Mouse (Mus musculus): Measurements from ENCODE around the gene Taar8a. TPM values are rescaled to one million over a fixed set of nuclear protein-coding genes. Genes with fewer than 3 reads are reported as not detected.

The Taar8a gene
- not detected for polyA plus RNA-seq (2014; fragmentation: Illumina TruSeq; extraction: RNeasy Lipid Tissue Mini Kit (QIAGEN cat#74804); ENCODE audit: low read depth, low replicate concordance)

DNA sequence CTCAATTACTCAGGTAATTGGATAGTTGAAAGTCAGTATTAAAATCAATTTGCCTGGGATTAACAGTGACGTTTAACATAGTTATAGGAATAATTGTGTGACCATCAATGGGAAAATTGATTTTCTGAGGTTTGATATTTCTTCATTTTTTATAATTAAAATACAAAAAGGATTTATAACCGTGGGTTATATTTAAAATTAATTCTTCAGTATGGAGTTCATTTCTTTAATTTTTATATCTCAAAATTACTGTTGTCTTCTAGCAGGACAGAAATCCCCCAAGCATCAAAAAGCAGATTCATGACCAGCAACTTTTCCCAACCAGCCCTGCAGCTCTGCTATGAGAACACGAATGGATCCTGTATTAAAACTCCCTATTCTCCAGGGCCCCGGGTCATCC is at the start of gene Taar8a:
TSS of gene Taar8a (plus strand) at position 301 of the 400 bp plus-strand sequence.

GRCm38 (mm10) chr10:24026922-24027321 is 49.4 kb upstream of the Taar8a start, which contains the start of gene Taar7d:
Gene Taar7d (plus strand): TSS chr10:24027222.

GRCm38 (mm10) chr10:24037314-24037713 is 39.0 kb upstream of the Taar8a start, which contains the start of gene Taar7e:
Gene Taar7e (plus strand): TSS chr10:24037614.

DNA sequence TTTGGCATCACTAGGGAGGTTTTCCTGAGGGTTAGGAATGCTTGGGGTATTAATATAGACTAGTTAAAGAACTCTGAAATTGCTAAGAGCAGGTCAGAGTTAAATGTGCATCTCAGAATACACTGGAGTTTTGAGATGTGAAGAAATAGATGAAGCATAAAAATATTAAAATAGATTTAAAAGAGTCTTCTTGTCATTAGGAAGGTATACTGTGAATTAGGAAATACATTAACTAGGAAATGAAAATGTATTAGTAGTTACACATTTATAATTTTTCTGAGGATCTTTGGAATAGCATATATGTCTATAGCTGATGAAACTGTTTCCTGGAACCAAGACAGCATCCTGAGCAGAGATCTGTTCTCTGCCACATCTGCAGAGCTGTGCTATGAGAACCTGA is 27.1 kb upstream of the Taar8a start, which contains the start of gene Taar7f:
TSS of gene Taar7f (plus strand) at position 301 of the 400 bp plus-strand sequence.

GRCm38 (mm10) chr10:24092194-24092593 is 15.9 kb downstream of the Taar8a start, which contains the start of gene Taar8b:
Gene Taar8b (minus strand): TSS chr10:24092294.

DNA sequence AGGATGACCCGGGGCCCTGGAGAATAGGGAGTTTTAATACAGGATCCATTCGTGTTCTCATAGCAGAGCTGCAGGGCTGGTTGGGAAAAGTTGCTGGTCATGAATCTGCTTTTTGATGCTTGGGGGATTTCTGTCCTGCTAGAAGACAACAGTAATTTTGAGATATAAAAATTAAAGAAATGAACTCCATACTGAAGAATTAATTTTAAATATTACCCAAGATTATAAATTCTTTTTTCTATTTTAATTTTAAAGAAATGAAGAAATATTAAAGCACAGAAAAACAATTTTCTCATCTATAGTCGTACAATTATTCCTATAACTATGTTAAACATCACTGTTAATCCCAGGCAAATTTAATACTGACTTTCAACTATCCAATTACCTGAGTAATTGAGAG is 25.5 kb downstream of the Taar8a start, which contains the start of gene Taar8c:
TSS of gene Taar8c (minus strand) at position 101 of the 400 bp plus-strand sequence.

DNA sequence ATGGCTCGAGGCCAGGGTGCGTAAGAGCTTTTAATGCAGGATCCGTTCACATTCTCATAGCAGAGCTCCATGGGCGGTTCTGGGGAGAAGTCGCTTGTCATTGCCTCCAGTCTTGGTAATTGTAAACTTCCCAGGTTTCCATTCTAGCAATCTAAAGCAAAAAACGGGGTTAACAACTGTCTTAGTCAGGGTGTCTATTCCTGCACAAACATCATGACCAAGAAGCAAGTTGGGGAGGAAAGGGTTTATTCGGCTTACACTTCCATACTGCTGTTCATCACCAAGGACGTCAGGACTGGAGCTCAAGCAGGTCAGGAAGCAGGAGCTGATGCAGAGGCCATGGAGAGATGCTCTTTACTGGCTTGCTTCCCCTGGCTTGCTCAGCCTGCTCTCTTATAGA is 33.1 kb downstream of the Taar8a start, which contains the start of gene Taar9:
TSS of gene Taar9 (minus strand) at position 101 of the 400 bp plus-strand sequence.

Other genes starting within 250 kb of the Taar8a start
- gene Vnn3, start 225.0 kb upstream of the Taar8a start, polyA plus RNA-seq (2014; fragmentation: Illumina TruSeq; extraction: RNeasy Lipid Tissue Mini Kit (QIAGEN cat#74804); ENCODE audit: low read depth, low replicate concordance) = 96.8 TPM
- gene Vnn1, start 181.8 kb upstream of the Taar8a start, polyA plus RNA-seq (2014; fragmentation: Illumina TruSeq; extraction: RNeasy Lipid Tissue Mini Kit (QIAGEN cat#74804); ENCODE audit: low read depth, low replicate concordance) = 114 TPM
- not detected for gene Taar1, start 156.1 kb upstream of the Taar8a start, polyA plus RNA-seq (2014; fragmentation: Illumina TruSeq; extraction: RNeasy Lipid Tissue Mini Kit (QIAGEN cat#74804); ENCODE audit: low read depth, low replicate concordance)
- gene Taar2, start 137.9 kb upstream of the Taar8a start, polyA plus RNA-seq (2014; fragmentation: Illumina TruSeq; extraction: RNeasy Lipid Tissue Mini Kit (QIAGEN cat#74804); ENCODE audit: low read depth, low replicate concordance) = not detected
- gene Taar3, start 126.9 kb upstream of the Taar8a start, polyA plus RNA-seq (2014; fragmentation: Illumina TruSeq; extraction: RNeasy Lipid Tissue Mini Kit (QIAGEN cat#74804); ENCODE audit: low read depth, low replicate concordance) = not detected
- gene Taar4, start 116.0 kb upstream of the Taar8a start, polyA plus RNA-seq (2014; fragmentation: Illumina TruSeq; extraction: RNeasy Lipid Tissue Mini Kit (QIAGEN cat#74804); ENCODE audit: low read depth, low replicate concordance) = not detected
- not detected for gene Taar5, start 105.8 kb upstream of the Taar8a start, polyA plus RNA-seq (2014; fragmentation: Illumina TruSeq; extraction: RNeasy Lipid Tissue Mini Kit (QIAGEN cat#74804); ENCODE audit: low read depth, low replicate concordance)
- gene Taar6, start 90.9 kb upstream of the Taar8a start, polyA plus RNA-seq (2014; fragmentation: Illumina TruSeq; extraction: RNeasy Lipid Tissue Mini Kit (QIAGEN cat#74804); ENCODE audit: low read depth, low replicate concordance) = not detected
- not detected for gene Taar7a, start 83.0 kb upstream of the Taar8a start, polyA plus RNA-seq (2014; fragmentation: Illumina TruSeq; extraction: RNeasy Lipid Tissue Mini Kit (QIAGEN cat#74804); ENCODE audit: low read depth, low replicate concordance)
- gene Taar7b, start 76.6 kb upstream of the Taar8a start, polyA plus RNA-seq (2014; fragmentation: Illumina TruSeq; extraction: RNeasy Lipid Tissue Mini Kit (QIAGEN cat#74804); ENCODE audit: low read depth, low replicate concordance) = not detected
- not detected for gene Taar7d, start 49.3 kb upstream of the Taar8a start, polyA plus RNA-seq (2014; fragmentation: Illumina TruSeq; extraction: RNeasy Lipid Tissue Mini Kit (QIAGEN cat#74804); ENCODE audit: low read depth, low replicate concordance)
- not detected for gene Taar7e, start 38.9 kb upstream of the Taar8a start, polyA plus RNA-seq (2014; fragmentation: Illumina TruSeq; extraction: RNeasy Lipid Tissue Mini Kit (QIAGEN cat#74804); ENCODE audit: low read depth, low replicate concordance)
- gene Taar7f, start 27.0 kb upstream of the Taar8a start, polyA plus RNA-seq (2014; fragmentation: Illumina TruSeq; extraction: RNeasy Lipid Tissue Mini Kit (QIAGEN cat#74804); ENCODE audit: low read depth, low replicate concordance) = not detected
- gene Taar8b, start 15.8 kb downstream of the Taar8a start, polyA plus RNA-seq (2014; fragmentation: Illumina TruSeq; extraction: RNeasy Lipid Tissue Mini Kit (QIAGEN cat#74804); ENCODE audit: low read depth, low replicate concordance) = not detected
- gene Taar8c, start 25.4 kb downstream of the Taar8a start, polyA plus RNA-seq (2014; fragmentation: Illumina TruSeq; extraction: RNeasy Lipid Tissue Mini Kit (QIAGEN cat#74804); ENCODE audit: low read depth, low replicate concordance) = not detected
- not detected for gene Taar9, start 33.0 kb downstream of the Taar8a start, polyA plus RNA-seq (2014; fragmentation: Illumina TruSeq; extraction: RNeasy Lipid Tissue Mini Kit (QIAGEN cat#74804); ENCODE audit: low read depth, low replicate concordance)
- gene Stx7, start 72.8 kb downstream of the Taar8a start, polyA plus RNA-seq (2014; fragmentation: Illumina TruSeq; extraction: RNeasy Lipid Tissue Mini Kit (QIAGEN cat#74804); ENCODE audit: low read depth, low replicate concordance) = 36.6 TPM
- gene Moxd1, start 147.0 kb downstream of the Taar8a start, polyA plus RNA-seq (2014; fragmentation: Illumina TruSeq; extraction: RNeasy Lipid Tissue Mini Kit (QIAGEN cat#74804); ENCODE audit: low read depth, low replicate concordance) = not detected

All from liver, adult 10 weeks (tissue).